15 mouse cellular contexts compared by ENCODE assay signal in the genomic region with DNA sequence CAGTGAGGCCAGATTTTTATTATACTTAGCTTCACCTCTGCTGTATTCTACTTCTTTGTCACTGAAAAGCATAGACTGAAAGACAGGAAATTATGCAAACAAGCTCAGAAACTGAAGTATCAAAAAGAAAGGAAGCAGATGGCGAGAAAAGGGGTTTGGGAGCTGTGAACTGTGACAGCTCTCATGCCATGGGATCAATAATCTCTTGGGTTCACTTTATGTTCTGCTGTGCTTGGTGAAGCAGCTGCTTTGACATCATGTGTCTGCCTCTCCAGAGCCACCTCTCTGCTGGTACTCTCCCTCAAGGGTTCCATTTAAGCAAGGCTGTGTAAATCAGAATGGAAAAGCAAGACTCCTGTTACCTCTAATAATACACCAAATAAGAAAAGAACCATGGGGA.
"Had no signal": no experiment of that assay in that cellular context is flagged by ENCODE, and none has a peak within 500 bp of the region (broad histone marks: within the 10 kb centered on the region; RNA-seq: fewer than 3 reads in every experiment).

No protein-coding gene starts in this region.

- H3K9ac ChIP-seq: kidney, embryonic 15.5 days; liver, embryonic 14.5 days; midbrain, embryonic 13.5 days; neural tube, embryonic 12.5 days; neural tube, embryonic 15.5 days had no signal

- ATAC-seq: midbrain, embryonic 13.5 days had no signal

- DNase-seq: kidney, adult 8-10 months; kidney, postnatal 10 days; kidney, postnatal 36 days; layer of hippocampus, postnatal 36 days; lung, adult 2 months; lung, postnatal 14 days; lung, postnatal 4 days; thymus, adult 18-20 months; thymus, postnatal 36 days had no signal

- H3K27me3 ChIP-seq: kidney, embryonic 15.5 days; midbrain, embryonic 13.5 days; neural tube, embryonic 12.5 days; neural tube, embryonic 15.5 days had no signal

- H3K36me3 ChIP-seq: kidney, embryonic 15.5 days; midbrain, embryonic 13.5 days; neural tube, embryonic 12.5 days; neural tube, embryonic 15.5 days had no signal

- H3K4me1 ChIP-seq: kidney, embryonic 15.5 days; midbrain, embryonic 13.5 days; neural tube, embryonic 12.5 days; neural tube, embryonic 15.5 days had no signal

- H3K9me3 ChIP-seq: kidney, embryonic 15.5 days; midbrain, embryonic 13.5 days; neural tube, embryonic 12.5 days; neural tube, embryonic 15.5 days had no signal

- H3K4me2 ChIP-seq: kidney, embryonic 15.5 days; midbrain, embryonic 13.5 days; neural tube, embryonic 12.5 days; neural tube, embryonic 15.5 days had no signal

- H3K4me3 ChIP-seq: kidney, embryonic 15.5 days; left cerebral cortex, adult 2 months; midbrain, embryonic 13.5 days; neural tube, embryonic 12.5 days; neural tube, embryonic 15.5 days had no signal

- H3K27ac ChIP-seq: kidney, embryonic 15.5 days; left cerebral cortex, adult 2 months; liver, embryonic 14.5 days; midbrain, embryonic 13.5 days; neural tube, embryonic 12.5 days; neural tube, embryonic 15.5 days had no signal
